Mouse (Mus musculus): ENCODE data around the gene Nolc1.
"Not testable (repeated sequence)": the region's sequence is repeated elsewhere in the genome, so short reads cannot be mapped to it uniquely, and the experiment has no call there.

Gene Nolc1

GRCm38 (mm10) chr19:46094144-46094543, 18.5 kb downstream of the Nolc1 start:
- DNase-seq: no peak

- no peak for DNase-seq
Measured at GRCm38 (mm10) chr19:46095291-46095690, 19.6 kb downstream of the Nolc1 start.

DNA sequence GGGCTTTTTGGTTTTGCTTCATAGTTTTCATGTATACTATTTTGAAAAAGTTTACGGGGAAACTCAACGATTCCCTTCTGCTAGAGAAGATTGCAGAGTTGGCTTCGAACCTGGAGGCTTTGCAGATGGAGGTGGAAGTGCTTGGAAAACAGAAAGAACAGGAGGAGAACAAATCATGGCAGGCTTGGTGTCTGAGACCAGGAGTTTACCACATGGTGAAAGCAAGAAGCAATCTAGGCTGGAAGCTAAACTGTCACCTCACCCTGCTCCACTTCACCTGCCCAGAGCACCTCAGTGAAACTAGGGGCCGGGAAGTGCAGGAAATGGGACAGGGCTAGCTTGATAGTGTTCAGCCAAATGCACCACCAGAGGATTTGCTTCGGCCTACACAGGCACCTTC, 20.7 kb downstream of the Nolc1 start:
- DNase-seq: no peak

- DNase-seq: no peak
Measured at GRCm38 (mm10) chr19:46099561-46099960, 23.9 kb downstream of the Nolc1 start.

DNA sequence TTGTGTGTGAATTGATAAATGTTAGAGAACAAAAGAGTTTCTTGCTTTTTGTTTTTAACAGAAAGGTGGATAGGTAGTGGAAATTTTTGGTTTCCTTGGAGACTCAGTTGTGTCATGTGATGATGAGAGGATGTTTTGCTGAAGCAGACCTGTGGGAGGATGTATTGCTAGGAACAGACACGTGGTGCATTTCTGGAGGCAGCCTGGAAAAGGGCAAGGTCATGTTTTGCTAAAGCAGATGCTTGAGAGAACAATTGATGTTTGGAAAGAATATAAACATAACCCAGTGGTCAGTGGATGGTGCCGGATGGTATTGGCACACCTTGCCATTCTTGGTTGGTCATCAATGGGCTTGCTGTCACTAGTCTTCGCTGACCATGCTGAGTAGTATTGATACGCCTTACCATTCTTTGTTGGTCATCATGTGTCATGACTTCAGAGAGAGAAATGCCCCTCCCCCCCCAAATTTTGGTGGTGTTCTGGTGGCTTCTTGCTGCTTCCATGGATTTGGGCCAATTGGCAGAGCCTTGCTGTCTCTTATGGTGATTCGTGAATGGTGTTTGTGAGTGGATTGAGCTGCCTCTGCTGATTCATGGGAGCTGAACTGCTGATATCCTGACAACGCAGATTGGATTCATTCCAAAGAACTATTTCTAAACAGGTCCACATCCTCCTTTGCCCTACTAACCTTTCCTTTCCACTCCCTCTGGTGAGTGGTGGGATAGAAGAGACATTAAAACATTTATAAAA, 27.9 kb downstream of the Nolc1 start:
- peak in 1 of 2 experiments; percentile 38 for DNase-seq

GRCm38 (mm10) chr19:46104187-46104557, 28.5 kb downstream of the Nolc1 start:
- no peak for DNase-seq

DNA sequence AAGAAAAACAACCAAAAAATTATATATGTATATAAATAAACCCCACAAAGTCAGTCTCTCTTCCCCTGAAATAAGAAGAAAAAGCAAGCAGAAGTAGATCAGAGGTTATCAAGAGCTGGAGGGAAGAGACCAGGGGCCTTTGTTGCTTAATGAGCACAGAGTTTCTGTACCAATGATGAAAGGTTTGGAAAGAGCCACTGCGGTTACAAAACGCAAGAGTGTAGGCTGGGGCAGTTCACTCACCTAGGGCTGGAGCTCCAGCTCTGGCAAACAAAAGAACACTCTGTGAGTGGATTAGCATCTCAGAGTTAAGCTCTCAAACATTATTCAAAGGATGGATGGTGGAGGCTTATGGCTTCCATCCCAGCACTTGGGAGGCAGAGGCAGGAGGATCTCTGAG, 34.6 kb downstream of the Nolc1 start:
- no peak for DNase-seq

GRCm38 (mm10) chr19:46110781-46111180, 35.1 kb downstream of the Nolc1 start:
- DNase-seq: no peak

DNA sequence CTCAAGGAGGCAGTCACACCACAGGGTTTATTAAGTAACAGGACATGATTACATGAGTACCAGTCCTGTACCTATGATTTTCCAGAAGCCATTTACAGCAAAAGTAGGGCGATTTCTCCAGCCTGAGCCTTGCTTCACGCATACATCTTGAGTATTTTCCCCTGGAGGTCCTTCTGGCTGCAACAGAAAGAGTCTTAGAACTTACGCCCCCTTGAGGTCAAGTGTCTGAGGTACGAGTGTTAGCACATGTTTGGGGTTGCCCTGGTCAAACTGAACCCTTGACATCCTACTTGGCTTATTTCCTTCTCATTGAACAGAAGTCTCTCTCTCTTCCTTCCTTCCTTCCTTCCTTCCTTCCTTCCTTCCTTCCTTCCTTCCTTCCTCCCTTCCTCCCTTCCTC, 39.0 kb downstream of the Nolc1 start:
- DNase-seq: no peak

DNA sequence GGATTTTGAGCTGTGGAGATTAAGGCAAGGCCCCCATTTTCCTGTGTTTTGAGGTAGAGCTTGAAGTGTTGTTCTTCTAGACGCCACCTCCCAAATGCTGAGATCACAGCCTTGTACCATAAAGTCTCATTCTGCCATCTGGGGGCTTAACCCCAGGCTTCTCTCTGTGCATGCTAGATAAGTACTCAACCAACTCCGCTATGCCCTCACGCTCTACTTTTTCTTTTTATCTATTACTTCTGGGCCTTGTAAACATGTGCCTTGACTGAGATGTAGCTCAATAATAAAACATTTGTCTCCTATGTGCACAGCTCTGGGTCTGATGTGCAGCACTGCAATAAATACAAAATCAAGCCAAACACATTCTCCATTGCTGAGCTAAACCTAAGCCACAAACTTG, 43.8 kb downstream of the Nolc1 start:
- DNase-seq: no peak

DNA sequence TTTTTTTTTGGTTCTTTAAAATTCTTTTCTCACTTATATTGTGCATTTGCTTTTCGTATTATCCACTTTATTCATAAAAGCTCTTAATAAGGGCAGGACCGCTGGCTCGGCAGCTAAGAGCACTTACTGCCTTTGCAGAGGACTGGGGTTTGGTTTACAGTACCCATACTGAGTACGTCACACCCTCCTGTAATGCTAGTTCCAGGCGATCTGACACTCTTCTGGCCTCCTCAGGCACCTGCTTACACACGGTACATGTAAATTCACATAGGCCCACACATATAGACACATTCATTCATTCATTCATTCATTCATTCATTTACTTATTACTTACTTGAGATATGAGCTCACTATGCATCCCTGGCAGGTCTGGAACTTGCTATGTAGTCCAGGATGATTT, 45.2 kb downstream of the Nolc1 start:
- no peak for DNase-seq

- DNase-seq: no peak
Measured at GRCm38 (mm10) chr19:46123876-46124275, 48.2 kb downstream of the Nolc1 start.

- DNase-seq: no peak
Measured at GRCm38 (mm10) chr19:46124651-46125050, 49.0 kb downstream of the Nolc1 start.

- no peak for DNase-seq
Measured at GRCm38 (mm10) chr19:46126301-46126700, 50.6 kb downstream of the Nolc1 start.

GRCm38 (mm10) chr19:46129737-46130136, 54.1 kb downstream of the Nolc1 start:
- not testable (repeated sequence) for DNase-seq

GRCm38 (mm10) chr19:46131283-46131682, 55.6 kb downstream of the Nolc1 start:
- no peak for DNase-seq

DNA sequence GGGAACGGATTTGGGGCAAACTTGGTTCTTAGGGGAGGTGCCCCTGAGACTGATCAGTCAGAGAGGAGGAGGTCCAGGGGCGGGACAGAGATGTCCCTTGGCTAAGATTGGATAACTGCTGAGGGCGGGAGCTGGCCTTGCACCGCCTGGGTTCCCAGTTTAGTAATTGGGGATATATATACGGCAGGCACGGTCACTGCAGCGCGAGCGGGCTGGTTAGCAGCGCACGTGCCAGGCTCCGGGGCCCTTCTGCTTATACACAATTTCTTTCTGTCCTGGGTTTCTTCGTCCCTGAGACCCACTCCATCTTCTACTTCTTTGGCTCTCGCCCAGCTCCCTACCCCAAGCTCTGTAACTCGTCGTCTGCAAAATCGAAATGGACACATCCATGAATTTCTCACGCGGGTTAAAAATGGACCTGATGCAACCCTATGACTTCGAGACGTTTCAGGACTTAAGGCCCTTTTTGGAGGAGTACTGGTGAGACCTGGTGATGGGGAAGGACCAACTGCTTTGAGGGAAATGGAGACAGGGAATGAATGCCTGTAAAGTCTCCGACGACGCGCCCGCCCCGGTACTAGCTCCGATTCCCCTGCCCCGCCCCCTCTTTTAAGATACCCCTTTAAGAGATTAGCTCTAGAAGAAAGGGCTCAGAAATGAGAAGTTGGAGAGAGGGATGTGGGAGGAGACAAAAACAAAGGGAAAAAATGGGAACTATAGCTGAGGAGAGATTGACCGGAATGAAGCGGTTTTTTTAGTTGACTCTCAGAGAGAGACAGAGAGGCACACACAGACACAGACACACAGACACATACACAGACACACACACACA, 56.2 kb downstream of the Nolc1 start, which contains the start of gene Elovl3:
Gene Elovl3 (plus strand): TSS at position 204 of the 832 bp plus-strand sequence.
- no peak for DNase-seq

- no peak for DNase-seq
Measured at GRCm38 (mm10) chr19:46132577-46132976, 56.9 kb downstream of the Nolc1 start.

Measured in cerebellum, postnatal 14 days (tissue).